Mouse (Mus musculus): ENCODE measurements around the gene Pam16. TPM values are rescaled to one million over a fixed set of nuclear protein-coding genes. Genes with fewer than 3 reads are reported as not detected.

The Pam16 gene
- polyA plus RNA-seq, 1 experiment, result 9.5 TPM

DNA sequence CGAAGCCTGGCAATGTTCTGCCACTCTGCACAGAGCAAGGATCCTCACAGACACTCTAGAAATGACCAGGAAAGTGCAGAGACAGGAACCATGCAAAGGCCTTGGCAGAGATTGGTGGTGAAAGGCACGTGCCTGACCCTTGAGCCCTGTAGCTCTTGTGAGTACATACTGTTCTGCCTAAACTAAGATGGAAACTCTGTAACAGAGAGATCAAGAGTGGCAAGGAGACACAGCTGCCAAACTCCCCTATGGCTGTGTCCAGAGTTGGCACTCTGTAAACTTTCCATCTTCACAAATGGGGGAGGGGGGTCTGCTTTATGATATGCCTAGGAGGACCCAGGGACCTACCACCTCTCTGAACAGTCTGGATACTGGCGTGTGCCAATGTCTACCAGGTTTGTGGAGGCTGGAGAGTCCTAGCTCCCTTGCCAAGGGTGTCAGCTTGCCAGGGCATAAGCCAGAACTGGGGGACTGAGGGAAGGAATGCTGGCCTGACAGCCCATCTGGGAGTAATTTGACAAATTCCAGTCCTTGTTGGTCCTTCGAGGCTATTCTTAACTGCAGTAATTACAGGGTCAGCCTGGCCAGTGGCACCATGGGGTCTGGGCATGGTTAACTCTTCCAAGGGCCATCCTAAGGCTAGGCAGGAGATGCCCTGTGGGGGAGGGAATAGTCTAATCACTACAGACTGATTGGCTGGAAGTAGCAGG lies 28.1 kb upstream of the Pam16 start:
- TF ChIP-seq POLR2A (IDR thresholded peaks at IDR 0.05; ENCODE audit: low read depth, low read length), result no peak
- no peak for TF ChIP-seq CTCF (IDR thresholded peaks at IDR 0.05; ENCODE audit: extremely low read depth, insufficient read depth, insufficient read length, insufficient replicate concordance)
- Histone ChIP-seq H3K27me3 (ENCODE audit: control insufficient read depth, insufficient read depth, low read length) (no peaks in the 10 kb centered on the region), H3K4me1 (ENCODE audit: control insufficient read depth, insufficient read depth, insufficient read length) (no peaks in the 10 kb centered on the region), H3K36me3 (ENCODE audit: control insufficient read depth, insufficient read depth, low read length) (peaks cover 53% of the 10 kb centered on the region), H3K27ac (ENCODE audit: insufficient read depth, low read length) (no peak overlapping the region), H3K4me3 (ENCODE audit: extremely low read depth, insufficient read depth, insufficient read length) (no peak overlapping the region)
- DNase-seq (ENCODE audit: low read depth in 1 of 2, low spot score in 2 of 2), result no peak
- WGBS, result 92% methylated on average over 4 of the region's 4 CpGs

GRCm38 (mm10) chr16:4651624-4652023 lies 26.8 kb upstream of the Pam16 start:
- Histone ChIP-seq H3K4me3 (ENCODE audit: extremely low read depth, insufficient read depth, insufficient read length) (no peak overlapping the region), H3K36me3 (ENCODE audit: control insufficient read depth, insufficient read depth, low read length) (peaks cover 59% of the 10 kb centered on the region), H3K27ac (ENCODE audit: insufficient read depth, low read length) (no peak overlapping the region), H3K4me1 (ENCODE audit: control insufficient read depth, insufficient read depth, insufficient read length) (no peaks in the 10 kb centered on the region), H3K27me3 (ENCODE audit: control insufficient read depth, insufficient read depth, low read length) (no peaks in the 10 kb centered on the region)
- TF ChIP-seq CTCF (IDR thresholded peaks at IDR 0.05; ENCODE audit: extremely low read depth, insufficient read depth, insufficient read length, insufficient replicate concordance) (no peak), POLR2A (IDR thresholded peaks at IDR 0.05; ENCODE audit: low read depth, low read length) (no peak)
- WGBS, result 88% methylated on average over 7 of the region's 7 CpGs
- no peak for DNase-seq (ENCODE audit: low read depth in 1 of 2, low spot score in 2 of 2)

GRCm38 (mm10) chr16:4651081-4651480 lies 26.3 kb upstream of the Pam16 start:
- no peak for TF ChIP-seq POLR2A (IDR thresholded peaks at IDR 0.05; ENCODE audit: low read depth, low read length)
- TF ChIP-seq CTCF (IDR thresholded peaks at IDR 0.05; ENCODE audit: extremely low read depth, insufficient read depth, insufficient read length, insufficient replicate concordance), result no peak
- no peak for DNase-seq (ENCODE audit: low read depth in 1 of 2, low spot score in 2 of 2)
- H3K36me3 ChIP-seq (ENCODE audit: control insufficient read depth, insufficient read depth, low read length), result peaks cover 59% of the 10 kb centered on the region

DNA sequence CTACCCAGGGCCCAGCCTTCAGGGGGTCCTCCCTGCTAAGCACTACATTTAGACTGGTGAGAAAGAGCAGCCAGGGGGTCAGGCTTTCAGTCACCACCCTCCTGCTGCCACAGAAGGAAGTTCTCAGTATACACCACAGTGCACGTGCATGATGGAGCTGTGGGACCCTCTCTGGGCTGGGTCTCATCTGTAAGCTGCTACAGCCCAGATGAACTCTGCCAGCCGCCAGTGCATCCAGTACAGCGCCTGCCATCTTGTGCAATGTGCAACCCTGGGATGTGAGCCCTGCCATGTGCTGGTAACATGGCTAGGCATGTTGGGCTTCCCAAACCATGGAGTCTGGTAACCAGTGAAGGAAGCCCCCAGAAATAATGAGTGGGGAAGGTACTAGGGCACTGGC lies 25.4 kb upstream of the Pam16 start:
- Histone ChIP-seq H3K27me3 (ENCODE audit: control insufficient read depth, insufficient read depth, low read length) (no peaks in the 10 kb centered on the region), H3K27ac (ENCODE audit: insufficient read depth, low read length) (no peak overlapping the region), H3K36me3 (ENCODE audit: control insufficient read depth, insufficient read depth, low read length) (peaks cover 54% of the 10 kb centered on the region), H3K4me3 (ENCODE audit: extremely low read depth, insufficient read depth, insufficient read length) (no peak overlapping the region), H3K4me1 (ENCODE audit: control insufficient read depth, insufficient read depth, insufficient read length) (no peaks in the 10 kb centered on the region)
- no peak for TF ChIP-seq CTCF (IDR thresholded peaks at IDR 0.05; ENCODE audit: extremely low read depth, insufficient read depth, insufficient read length, insufficient replicate concordance)
- TF ChIP-seq POLR2A (IDR thresholded peaks at IDR 0.05; ENCODE audit: low read depth, low read length), result no peak
- 91% methylated on average over 3 of the region's 3 CpGs for WGBS
- DNase-seq (ENCODE audit: low read depth in 1 of 2, low spot score in 2 of 2), result no peak

More at GRCm38 (mm10) chr16:4651081-4651480, 26.3 kb upstream of the Pam16 start:
- no peak overlapping the region for H3K27ac ChIP-seq (ENCODE audit: insufficient read depth, low read length)
- no peaks in the 10 kb centered on the region for H3K27me3 ChIP-seq (ENCODE audit: control insufficient read depth, insufficient read depth, low read length)
- 90% methylated on average over 1 of the region's 1 CpGs for WGBS
- no peak overlapping the region for H3K4me3 ChIP-seq (ENCODE audit: extremely low read depth, insufficient read depth, insufficient read length)
- no peaks in the 10 kb centered on the region for H3K4me1 ChIP-seq (ENCODE audit: control insufficient read depth, insufficient read depth, insufficient read length)

DNA sequence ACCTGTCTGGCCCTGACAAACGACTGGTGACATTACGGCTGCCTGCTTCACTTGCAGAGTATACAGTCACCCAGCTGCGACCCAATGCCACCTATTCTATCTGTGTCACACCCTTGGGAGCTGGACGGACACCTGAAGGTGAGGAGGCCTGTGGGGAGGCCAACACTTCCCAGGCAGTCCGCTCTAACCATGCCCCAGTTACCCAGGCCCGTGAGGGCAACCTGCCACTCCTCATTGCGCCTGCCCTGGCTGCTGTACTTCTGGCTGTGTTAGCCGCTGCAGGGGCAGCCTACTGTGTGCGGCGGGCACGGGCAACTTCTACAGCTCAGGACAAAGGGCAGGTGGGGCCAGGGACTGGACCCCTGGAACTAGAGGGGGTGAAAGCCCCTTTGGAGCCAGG lies 24.9 kb upstream of the Pam16 start:
- Histone ChIP-seq H3K27ac (ENCODE audit: insufficient read depth, low read length) (no peak overlapping the region), H3K36me3 (ENCODE audit: control insufficient read depth, insufficient read depth, low read length) (peaks cover 49% of the 10 kb centered on the region), H3K4me1 (ENCODE audit: control insufficient read depth, insufficient read depth, insufficient read length) (no peaks in the 10 kb centered on the region), H3K4me3 (ENCODE audit: extremely low read depth, insufficient read depth, insufficient read length) (no peak overlapping the region), H3K27me3 (ENCODE audit: control insufficient read depth, insufficient read depth, low read length) (no peaks in the 10 kb centered on the region)
- no peak for TF ChIP-seq CTCF (IDR thresholded peaks at IDR 0.05; ENCODE audit: extremely low read depth, insufficient read depth, insufficient read length, insufficient replicate concordance)
- no peak for TF ChIP-seq POLR2A (IDR thresholded peaks at IDR 0.05; ENCODE audit: low read depth, low read length)
- DNase-seq (ENCODE audit: low read depth in 1 of 2, low spot score in 2 of 2), result no peak
- 91% methylated on average over 11 of the region's 11 CpGs for WGBS

DNA sequence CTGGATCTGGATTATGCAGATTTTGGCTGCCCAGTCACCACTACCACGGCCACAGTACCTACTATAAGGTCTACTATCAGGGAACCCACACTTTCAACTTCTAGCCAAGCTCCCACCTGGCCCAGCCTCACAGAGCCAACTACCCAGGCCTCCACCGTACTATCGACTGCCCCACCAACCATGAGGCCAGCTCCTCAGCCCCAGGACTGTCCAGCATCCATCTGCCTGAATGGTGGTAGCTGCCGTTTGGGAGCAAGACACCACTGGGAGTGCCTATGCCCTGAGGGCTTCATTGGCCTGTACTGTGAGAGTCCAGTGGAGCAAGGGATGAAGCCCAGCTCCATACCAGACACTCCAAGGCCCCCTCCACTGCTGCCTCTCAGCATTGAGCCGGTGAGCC lies 24.4 kb upstream of the Pam16 start:
- Histone ChIP-seq H3K27ac (ENCODE audit: insufficient read depth, low read length) (no peak overlapping the region), H3K36me3 (ENCODE audit: control insufficient read depth, insufficient read depth, low read length) (peaks cover 48% of the 10 kb centered on the region), H3K27me3 (ENCODE audit: control insufficient read depth, insufficient read depth, low read length) (no peaks in the 10 kb centered on the region), H3K4me1 (ENCODE audit: control insufficient read depth, insufficient read depth, insufficient read length) (no peaks in the 10 kb centered on the region), H3K4me3 (ENCODE audit: extremely low read depth, insufficient read depth, insufficient read length) (no peak overlapping the region)
- WGBS, result 90% methylated on average over 5 of the region's 5 CpGs
- no peak for DNase-seq (ENCODE audit: low read depth in 1 of 2, low spot score in 2 of 2)
- TF ChIP-seq CTCF (IDR thresholded peaks at IDR 0.05; ENCODE audit: extremely low read depth, insufficient read depth, insufficient read length, insufficient replicate concordance) (no peak), POLR2A (IDR thresholded peaks at IDR 0.05; ENCODE audit: low read depth, low read length) (no peak)

DNA sequence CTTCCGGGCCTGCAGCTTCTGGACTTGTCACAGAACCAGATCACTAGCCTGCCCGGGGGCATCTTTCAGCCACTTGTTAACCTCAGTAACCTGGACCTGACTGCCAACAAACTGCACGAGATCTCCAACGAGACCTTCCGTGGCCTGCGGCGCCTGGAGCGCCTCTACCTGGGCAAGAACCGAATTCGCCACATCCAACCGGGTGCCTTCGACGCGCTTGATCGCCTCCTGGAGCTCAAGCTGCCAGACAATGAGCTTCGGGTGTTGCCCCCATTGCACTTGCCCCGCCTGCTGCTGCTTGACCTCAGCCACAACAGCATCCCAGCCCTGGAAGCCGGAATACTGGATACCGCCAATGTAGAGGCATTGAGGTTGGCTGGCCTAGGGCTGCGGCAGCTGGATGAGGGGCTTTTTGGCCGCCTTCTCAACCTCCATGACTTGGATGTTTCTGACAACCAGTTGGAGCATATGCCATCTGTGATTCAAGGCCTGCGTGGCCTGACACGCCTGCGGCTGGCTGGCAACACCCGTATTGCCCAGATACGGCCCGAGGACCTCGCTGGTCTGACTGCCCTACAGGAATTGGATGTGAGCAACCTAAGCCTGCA lies 23.7 kb upstream of the Pam16 start:
- no peak overlapping the region for H3K4me3 ChIP-seq (ENCODE audit: extremely low read depth, insufficient read depth, insufficient read length)
- no peaks in the 10 kb centered on the region for H3K27me3 ChIP-seq (ENCODE audit: control insufficient read depth, insufficient read depth, low read length)
- no peak for DNase-seq (ENCODE audit: low read depth in 1 of 2, low spot score in 2 of 2)
- no peaks in the 10 kb centered on the region for H3K4me1 ChIP-seq (ENCODE audit: control insufficient read depth, insufficient read depth, insufficient read length)
- WGBS, result 95% methylated on average over 28 of the region's 28 CpGs
- TF ChIP-seq CTCF (IDR thresholded peaks at IDR 0.05; ENCODE audit: extremely low read depth, insufficient read depth, insufficient read length, insufficient replicate concordance) (no peak), POLR2A (IDR thresholded peaks at IDR 0.05; ENCODE audit: low read depth, low read length) (no peak)
- no peak overlapping the region for H3K27ac ChIP-seq (ENCODE audit: insufficient read depth, low read length)
- H3K36me3 ChIP-seq (ENCODE audit: control insufficient read depth, insufficient read depth, low read length), result peaks cover 44% of the 10 kb centered on the region

Measured in spleen, adult 2 months (tissue).